Mouse (Mus musculus): Measurements from ENCODE around the gene Ncoa7.

- TF ChIP-seq REST (IDR thresholded peaks at IDR 0.05; ENCODE audit: insufficient read depth, insufficient read length): no peak
- peak; percentile 85 for TF ChIP-seq POLR2A (IDR thresholded peaks at IDR 0.05; ENCODE audit: insufficient read length, low read depth)
- no peak for TF ChIP-seq MAX (IDR thresholded peaks at IDR 0.05; ENCODE audit: low read depth)
- peak; percentile 2 for TF ChIP-seq TCF3 (IDR thresholded peaks at IDR 0.05; ENCODE audit: insufficient read length, low read depth)
- TF ChIP-seq USF1 (IDR thresholded peaks at IDR 0.05; ENCODE audit: low read depth): no peak
- peak; percentile 67 for TF ChIP-seq POLR2AphosphoS2 (IDR thresholded peaks at IDR 0.05; ENCODE audit: insufficient read length, low read depth)
- TF ChIP-seq TCF12 (IDR thresholded peaks at IDR 0.05; ENCODE audit: insufficient read depth, poor library complexity, severe bottlenecking): no peak
- TF ChIP-seq SRF (IDR thresholded peaks at IDR 0.05; ENCODE audit: control insufficient read depth, insufficient read length, low read depth): no peak
- TF ChIP-seq MYOD1 (IDR thresholded peaks at IDR 0.05; ENCODE audit: control insufficient read depth in 1 of 3, insufficient read length in 2 of 3, low read depth in 2 of 3): no peak
- no peak for TF ChIP-seq CEBPB (IDR thresholded peaks at IDR 0.05; ENCODE audit: insufficient read depth, poor library complexity, severe bottlenecking)
Measured at GRCm38 (mm10) chr10:30802681-30803586, at the start of gene Ncoa7.

Measured in myocyte (in vitro differentiated cells).